Mouse (Mus musculus) retina, embryonic 14.5 days (tissue): ENCODE results near the gene 2510009E07Rik.

Experiments
- DNase-seq: peaks from one replicate; pipeline ENCODE4 v3.0.0-alpha.2; 2015; ENCODE audit warnings: low spot score

Gene 2510009E07Rik

DNA sequence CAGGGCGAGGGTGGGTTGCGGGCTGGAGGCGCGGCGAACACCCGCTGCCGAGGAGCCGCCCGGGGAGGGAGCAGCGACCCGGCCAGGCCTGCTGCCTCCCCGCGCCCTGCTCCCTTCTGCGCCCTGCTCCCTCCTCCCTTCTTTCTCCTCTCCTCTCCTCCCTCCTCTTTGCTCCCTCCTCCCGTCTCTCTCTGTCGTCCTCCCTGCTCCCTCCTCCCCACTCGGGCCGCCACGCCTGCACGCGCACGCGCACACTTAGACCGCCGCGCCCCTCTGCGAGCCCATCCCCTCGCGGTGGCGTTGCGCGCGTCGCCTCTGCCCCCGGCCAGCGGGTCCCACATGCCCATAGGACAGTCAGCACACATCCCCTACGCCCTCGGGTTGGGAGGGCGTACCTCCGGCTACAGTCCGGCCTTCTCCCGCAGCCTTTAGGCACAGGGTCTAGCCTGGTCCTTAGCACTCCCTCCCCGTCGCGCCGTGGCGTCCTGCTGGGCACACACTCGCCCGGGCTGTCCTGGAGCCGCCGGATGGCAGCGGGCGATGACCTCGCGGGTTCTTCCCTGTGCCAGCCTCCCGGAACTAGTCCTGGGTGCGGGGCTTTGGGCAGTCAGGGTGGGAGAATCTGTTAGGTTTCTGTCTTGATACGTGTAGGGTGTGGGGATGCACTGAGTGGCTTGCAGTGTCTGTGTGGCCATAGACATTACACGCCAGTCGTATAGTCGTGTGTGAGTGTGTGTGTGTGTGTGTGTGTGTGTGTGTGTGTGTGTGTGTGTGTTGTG lies at the start of gene 2510009E07Rik:
TSS of gene 2510009E07Rik (minus strand) at position 203 of the 779 bp plus-strand sequence.
- peak; percentile 89 for DNase-seq

DNA sequence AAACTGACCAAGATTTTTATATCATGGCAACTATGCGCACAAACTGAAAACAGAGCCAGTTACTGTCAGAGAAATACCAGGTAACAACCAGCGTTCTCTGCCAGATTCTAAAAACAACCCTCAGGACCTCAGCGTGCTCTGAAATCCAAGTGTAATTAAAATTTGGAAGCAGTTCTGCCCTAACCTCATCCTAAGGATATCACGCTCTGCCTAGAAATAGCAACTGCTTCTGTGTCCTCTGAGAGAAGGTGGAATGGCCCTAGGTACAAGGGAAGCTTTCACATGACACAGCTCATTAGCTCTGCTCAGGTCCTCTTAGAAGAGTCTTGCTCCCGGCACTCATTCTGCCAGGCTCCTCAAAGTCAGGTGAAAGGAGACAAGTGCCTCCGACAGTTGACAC lies 48.9 kb upstream of the 2510009E07Rik start:
- DNase-seq = no peak

DNA sequence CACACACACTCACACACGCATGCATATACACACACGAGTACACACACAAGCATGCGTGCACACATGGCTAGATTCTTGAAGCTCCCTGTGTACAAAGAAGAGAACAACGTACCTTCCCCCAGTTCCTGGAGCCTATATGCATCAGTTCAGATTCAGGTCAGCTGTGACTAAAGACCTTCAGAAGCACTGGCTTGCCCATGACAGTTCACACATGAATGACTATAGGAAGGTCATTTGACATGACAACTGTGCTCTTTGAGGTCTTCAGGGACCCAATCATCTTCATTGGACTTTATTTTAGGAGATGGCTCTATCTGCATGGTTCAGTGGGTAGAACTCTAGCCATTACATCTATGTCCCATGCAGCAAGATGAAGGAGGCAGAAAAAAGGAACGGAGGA lies 48.4 kb upstream of the 2510009E07Rik start:
- DNase-seq = peak; percentile 94

DNA sequence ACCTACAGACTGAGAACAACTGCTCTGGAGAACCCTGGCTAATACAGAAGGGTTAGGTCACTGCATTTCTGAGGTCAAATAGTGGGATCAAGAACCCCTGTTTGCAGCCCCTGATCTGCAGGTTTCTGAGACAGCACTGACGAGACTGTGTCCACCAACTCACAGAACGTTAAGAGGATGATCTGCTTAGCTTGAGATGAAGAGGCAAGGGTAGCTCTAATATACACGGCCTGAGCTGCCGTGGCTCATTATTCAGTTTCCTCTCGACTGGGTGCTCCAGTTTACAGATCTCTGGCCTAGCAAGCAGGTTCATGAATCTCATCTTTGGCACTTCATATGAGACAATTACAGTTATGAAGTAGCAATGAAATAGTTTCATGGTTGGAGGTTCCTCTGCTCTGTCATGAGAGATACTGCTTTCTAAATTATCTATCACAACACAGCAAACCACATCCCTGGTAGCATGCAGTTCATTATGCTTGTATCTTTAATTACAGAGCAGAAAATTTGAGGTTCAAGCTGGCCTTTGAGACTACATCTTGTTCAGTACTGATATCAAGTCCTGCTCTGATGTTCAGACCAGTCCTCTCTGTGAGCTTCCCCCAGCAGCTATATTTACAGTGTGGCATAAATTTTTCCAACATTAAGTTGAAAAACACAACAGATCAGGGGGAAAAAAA lies 47.9 kb upstream of the 2510009E07Rik start:
- peak; percentile 41 for DNase-seq

DNA sequence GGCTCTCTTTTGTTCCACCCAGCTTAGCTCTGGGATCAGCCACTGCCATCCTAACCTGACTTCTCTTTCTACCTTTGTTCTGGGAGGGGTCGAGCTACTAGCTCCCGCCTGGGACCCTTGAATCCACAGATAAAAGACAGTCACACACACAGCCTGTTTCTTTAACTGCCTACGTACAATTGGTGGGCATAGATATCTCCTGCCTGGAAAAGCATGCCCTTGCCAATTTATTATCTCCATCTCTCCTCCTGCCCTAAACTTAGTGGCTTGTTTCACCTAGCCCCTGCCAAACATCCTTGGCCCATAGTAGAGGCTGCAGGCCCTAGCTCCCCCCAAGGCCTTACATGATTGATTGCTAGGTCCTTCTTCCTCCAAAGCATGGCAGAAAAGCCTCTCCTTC lies 47.1 kb upstream of the 2510009E07Rik start:
- no peak for DNase-seq

GRCm38 (mm10) chr16:21735638-21736037 lies 41.2 kb upstream of the 2510009E07Rik start:
- DNase-seq = no peak

DNA sequence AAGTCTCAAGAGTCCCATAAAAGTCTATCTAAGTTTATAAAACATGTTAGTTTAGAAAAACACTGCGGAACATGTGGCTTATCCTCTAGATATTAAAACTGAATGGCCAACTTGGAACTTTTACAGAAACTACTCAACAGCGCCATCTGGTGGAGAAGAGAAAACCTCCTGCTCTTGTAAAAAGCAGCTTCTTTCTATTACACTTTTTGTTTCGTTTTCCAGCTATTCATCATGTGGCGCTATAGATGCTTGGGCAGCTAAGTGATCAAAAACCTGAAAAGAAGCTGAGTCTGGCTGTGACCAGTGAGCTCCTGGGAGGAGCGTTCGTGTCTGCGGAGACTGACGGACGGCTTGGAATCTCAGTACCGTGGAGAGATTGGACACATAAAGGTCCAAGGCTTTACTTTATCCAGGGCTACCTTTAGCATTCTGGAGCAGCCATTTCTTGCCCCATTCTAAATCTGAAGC lies 33.5 kb upstream of the 2510009E07Rik start:
- peak; percentile 90 for DNase-seq

- DNase-seq = no peak
These were observed 33.0 kb upstream of the 2510009E07Rik start for GRCm38 (mm10) chr16:21727421-21727820.

DNA sequence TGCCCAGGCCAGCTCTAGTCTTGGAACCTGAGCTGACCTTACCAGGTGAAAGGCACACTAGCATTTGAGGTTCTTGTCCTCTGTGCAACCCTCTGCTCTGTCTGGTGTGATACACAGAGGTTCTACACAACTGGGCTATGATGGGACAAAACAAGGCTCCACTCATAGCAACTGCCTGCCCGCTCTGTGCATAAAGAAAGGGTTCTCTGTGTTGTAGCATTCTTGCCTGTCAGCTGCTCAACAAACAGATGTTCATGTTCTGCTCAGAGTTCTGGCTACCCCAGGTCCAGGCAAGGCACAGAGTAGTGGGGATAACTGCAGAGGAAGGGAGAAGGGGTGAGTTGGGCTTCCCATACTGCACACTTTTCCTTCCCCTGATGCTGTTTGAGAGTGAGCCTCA lies 29.8 kb upstream of the 2510009E07Rik start:
- DNase-seq = no peak

DNA sequence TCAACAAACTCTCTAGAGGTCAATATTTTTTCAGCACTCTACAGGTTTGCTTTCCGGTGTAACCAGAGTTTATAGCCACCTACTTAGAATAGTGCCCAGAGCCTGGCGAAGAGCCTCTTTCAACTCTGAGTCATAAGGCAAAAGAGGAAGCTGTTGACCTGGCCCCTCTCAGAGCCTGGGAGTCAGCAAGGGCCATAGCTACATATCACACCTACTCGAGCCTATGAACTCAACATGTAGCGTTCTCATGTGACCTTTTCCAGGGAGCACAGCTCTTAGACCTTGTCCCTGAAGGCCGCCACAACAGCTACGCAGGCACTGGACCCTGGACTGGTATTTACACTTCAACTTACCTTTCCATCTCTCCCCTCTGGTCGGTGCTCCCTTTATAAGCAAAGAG lies 25.3 kb upstream of the 2510009E07Rik start:
- DNase-seq = no peak

DNA sequence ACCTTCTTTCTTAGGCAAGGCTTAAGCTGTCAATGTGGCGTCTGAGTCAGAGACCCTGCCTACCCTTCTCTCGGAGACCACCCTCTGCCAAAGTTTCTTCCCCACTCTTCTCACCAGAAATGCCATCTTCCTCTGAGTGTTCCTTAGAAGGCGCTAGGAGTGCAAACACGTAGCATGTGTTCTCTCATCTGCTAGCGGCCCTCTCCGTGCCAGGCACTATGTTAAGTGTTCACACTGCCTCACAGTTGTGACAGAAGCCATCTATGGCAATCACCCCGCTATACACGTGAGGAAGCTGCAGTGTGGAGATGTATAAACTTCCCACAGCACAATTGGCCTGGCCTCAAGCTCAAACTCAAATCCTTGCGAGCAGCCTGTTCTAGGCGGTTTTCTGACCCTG lies 20.1 kb upstream of the 2510009E07Rik start:
- DNase-seq = no peak

- peak; percentile 36 for DNase-seq
These were observed 15.9 kb upstream of the 2510009E07Rik start for GRCm38 (mm10) chr16:21710321-21710720.

GRCm38 (mm10) chr16:21704691-21705090 lies 10.2 kb upstream of the 2510009E07Rik start:
- no peak for DNase-seq

GRCm38 (mm10) chr16:21702314-21702690 lies 7.8 kb upstream of the 2510009E07Rik start:
- peak; percentile 20 for DNase-seq

DNA sequence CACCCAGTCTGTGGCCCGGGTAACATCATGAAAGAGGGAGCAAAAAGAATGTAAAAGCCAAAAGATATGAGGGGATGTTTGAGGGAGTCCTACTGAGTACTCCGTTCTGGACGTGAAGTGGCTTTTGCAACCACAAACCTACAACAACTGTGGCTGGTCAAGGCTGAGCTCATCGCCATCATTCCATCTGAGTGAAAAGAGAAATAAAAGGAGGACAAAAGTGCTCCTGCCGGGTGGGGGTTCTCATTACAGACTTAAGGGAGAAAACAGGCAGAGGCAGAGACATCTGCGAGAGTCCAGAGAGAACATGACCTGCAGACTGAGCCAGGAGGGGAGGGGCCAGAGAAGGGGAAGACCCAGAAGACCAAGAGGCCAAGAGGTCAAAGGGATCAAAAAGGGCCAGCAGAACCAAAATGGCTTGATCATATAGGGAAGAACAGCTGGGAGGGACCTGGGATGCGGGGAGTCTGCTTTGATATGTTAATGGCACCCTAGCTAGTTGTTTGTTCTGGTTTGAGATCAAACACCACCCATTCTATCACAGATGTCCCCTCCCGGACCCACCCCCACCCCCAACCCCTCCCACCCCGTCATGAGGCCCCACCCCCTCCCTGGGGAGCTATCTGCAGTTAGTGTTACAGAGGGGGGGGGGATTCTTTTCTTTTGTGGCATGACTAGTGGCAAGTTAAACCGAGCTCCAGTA lies 7.3 kb upstream of the 2510009E07Rik start:
- DNase-seq = no peak

DNA sequence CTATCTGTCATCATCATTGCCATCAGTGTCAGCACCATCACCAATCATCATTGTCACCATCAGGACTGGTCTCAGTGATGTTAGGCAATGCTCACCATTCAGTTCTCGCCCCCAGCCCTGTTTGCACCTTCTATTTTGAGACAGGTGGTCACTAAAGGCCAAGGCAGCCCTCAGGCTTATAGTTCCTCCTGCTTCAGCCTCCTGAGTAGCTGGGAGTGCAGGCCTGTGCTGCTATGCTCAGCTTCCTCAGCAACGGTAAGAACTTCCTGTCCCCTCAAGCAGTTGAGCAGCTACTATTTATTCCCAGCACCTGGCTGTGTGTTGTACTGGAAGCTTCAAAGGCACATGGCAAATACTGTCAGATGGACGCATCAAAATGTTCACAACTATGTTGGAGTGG lies 3.7 kb upstream of the 2510009E07Rik start:
- DNase-seq = no peak

DNA sequence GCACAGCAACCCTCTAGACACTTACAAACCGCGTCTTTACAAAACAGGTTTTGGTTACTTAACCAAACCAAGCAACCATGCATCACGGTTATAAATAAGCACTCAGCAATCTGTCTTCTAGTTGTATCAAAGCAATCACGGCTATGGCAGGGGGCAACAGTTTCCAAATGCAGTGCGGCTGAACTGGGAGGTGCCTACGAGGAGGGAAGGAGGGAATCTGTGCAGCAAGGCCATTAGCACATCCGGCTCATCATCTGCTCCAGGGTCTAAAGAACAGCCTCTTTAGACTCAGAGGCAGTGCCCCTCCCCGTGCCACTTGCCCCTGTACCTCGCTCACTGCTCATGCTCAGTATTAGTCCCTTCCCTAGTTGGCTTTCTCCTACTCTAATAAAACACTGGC lies 2.5 kb upstream of the 2510009E07Rik start:
- DNase-seq = no peak

GRCm38 (mm10) chr16:21695242-21695578 lies 745 bp upstream of the 2510009E07Rik start:
- DNase-seq = peak; percentile 73

DNA sequence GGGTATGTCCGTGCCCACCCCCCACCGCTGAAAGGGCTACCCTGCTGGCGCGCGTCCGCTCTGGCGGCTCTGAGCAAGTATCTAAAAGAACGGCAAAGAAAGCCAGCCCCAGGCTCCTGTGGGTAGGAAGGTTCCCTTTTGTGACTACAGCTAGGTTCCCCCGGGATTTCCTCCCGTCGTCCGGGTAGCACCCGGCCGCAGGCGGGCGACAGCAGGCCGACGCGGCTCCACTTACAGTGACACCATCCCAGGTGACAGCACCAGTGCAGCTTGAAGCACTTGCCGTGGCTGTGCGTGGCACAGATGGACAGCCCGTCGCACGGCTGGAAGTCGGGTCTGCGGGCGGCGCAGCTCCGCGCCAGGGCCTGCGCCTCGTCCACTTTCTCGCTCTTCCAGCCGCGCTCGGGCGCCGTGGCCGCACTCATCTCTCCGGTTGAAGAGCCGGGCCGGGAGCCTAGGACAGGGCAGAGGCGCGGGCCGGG lies 443 bp downstream of the 2510009E07Rik start:
- peak; percentile 74 for DNase-seq

DNA sequence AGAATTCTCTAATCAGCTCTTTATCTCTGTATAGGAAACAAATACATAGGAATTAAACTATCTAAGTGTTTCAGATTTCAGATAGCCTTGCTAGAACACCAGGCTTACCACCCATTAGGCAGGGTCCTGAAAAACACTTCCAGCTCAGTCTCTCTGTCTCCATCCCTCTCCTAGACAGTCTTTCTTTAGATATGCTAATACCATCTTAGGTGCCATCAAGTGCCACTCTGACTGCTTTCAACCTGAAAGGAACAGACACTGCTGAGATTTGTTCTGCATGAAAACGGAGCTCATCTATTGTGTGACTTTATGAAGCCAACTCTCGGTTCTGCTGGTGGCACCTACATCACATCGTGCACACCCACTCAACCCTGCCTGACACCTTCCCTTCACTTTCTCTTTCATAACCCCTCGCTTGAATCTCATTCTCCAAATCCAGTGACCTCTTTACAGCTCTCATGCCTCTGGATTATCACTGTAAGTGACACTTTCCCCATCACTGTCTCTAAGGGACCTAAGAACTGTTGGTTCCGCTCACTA lies 4.2 kb downstream of the 2510009E07Rik start:
- no peak for DNase-seq

- DNase-seq = no peak
These were observed 5.3 kb downstream of the 2510009E07Rik start for GRCm38 (mm10) chr16:21689141-21689540.

GRCm38 (mm10) chr16:21687406-21687805 lies 7.1 kb downstream of the 2510009E07Rik start:
- no peak for DNase-seq
